Mouse (Mus musculus) lung, postnatal 0 days (tissue): ENCODE results near the gene Eva1c.

ENCODE experiments used
- CTCF ChIP-seq: IDR thresholded peaks from 2 replicates; pipeline ENCODE4 v1.5.1; 2016; ENCODE audit warnings: antibody characterized with exemption, mild to moderate bottlenecking
- EP300 ChIP-seq: IDR thresholded peaks from 2 replicates; pipeline ENCODE4 v1.6.1; 2016; ENCODE audit warnings: antibody characterized with exemption, mild to moderate bottlenecking, control low read depth

- TF ChIP-seq CTCF (no peak), EP300 (no peak)
Observed at GRCm38 (mm10) chr16:90822284-90822935, 4.1 kb upstream of the Eva1c start.
